Mouse (Mus musculus) hindbrain, postnatal 0 days (tissue): ENCODE data around the gene Clmn. TPM values are rescaled to one million over a fixed set of nuclear protein-coding genes. Genes with fewer than 3 reads are reported as not detected.
A peak's percentile ranks its signal among the peaks of the same experiment; 100 is the strongest.

Experiments
- ATAC-seq: fragments of 200-750 bp; cut with Nextera tagmentation; 2 replicates; pipeline ENCODE4 v1.8.0; 2017; ENCODE audit warnings: mild to moderate bottlenecking, moderate TSS enrichment, moderate library complexity
- DNase-seq: peaks from one replicate; pipeline ENCODE4 v3.0.0-alpha.2; 2015; ENCODE audit warnings: low spot score
- H3K27ac ChIP-seq: fragments of 300-500 bp; sonication (generic); 2 replicates; pipeline ENCODE4 v1.5.1; 2014; ENCODE audit warnings: mild to moderate bottlenecking
- H3K27me3 ChIP-seq: fragments of 300-500 bp; sonication (generic); 2 replicates; pipeline ENCODE4 v1.6.1; 2014; ENCODE audit warnings: low read length, mixed read lengths; ENCODE audit not compliant: insufficient read depth
- H3K36me3 ChIP-seq: fragments of 300-500 bp; sonication (generic); 2 replicates; pipeline ENCODE4 v1.6.1; 2014; ENCODE audit warnings: low read length, mixed read lengths; ENCODE audit not compliant: insufficient read depth
- H3K4me1 ChIP-seq: fragments of 300-500 bp; sonication (generic); 2 replicates; pipeline ENCODE4 v1.6.1; 2014; ENCODE audit warnings: antibody characterized with exemption, low read length, mixed read lengths; ENCODE audit not compliant: insufficient read depth
- H3K4me2 ChIP-seq: fragments of 300-500 bp; sonication (generic); 2 replicates; pipeline ENCODE4 v1.6.1; 2014; ENCODE audit warnings: low read depth, mild to moderate bottlenecking, low read length, moderate library complexity, mixed read lengths
- H3K4me3 ChIP-seq: fragments of 300-500 bp; sonication (generic); 2 replicates; pipeline ENCODE4 v1.5.1; 2014; ENCODE audit warnings: low read length
- H3K9ac ChIP-seq: fragments of 300-500 bp; sonication (generic); replicated peaks from 2 replicates; pipeline ENCODE4 v1.6.1; 2014; ENCODE audit warnings: mild to moderate bottlenecking, low read length, moderate library complexity, mixed read lengths
- H3K9me3 ChIP-seq: fragments of 300-500 bp; sonication (generic); 2 replicates; pipeline ENCODE4 v1.6.1; 2016; ENCODE audit warnings: low read length, mixed read lengths
- CTCF ChIP-seq: IDR thresholded peaks from 2 replicates; pipeline ENCODE4 v1.5.1; 2016; ENCODE audit warnings: antibody characterized with exemption, control low read depth, low read depth
- WGBS: fragments of 180-500 bp; shearing (Covaris S2); extraction: QIAGEN DNeasy Blood & Tissue Kit; methylation state at CpG from one replicate; pipeline ENCODE4 v1.1.7; 2014; 5-methylcytosine and 5-hydroxymethylcytosine counted together
- polyA plus RNA-seq: library from polyadenylated mRNA; unstranded; fragments of >200 nt; fragmentation: Nextera tagmentation; extraction: Ambion mirVana; gene quantifications from 2 replicates; pipeline ENCODE4 v1.2.1, GENCODE M21; 2015
- total RNA-seq: library from RNA; depleted of rRNA; stranded (reverse); fragments of >200 nt; gene quantifications from 2 replicates; pipeline ENCODE4 v1.2.3, GENCODE M21; 2014; rRNA removed

Clmn gene
- total RNA-seq: 2.6 and 3.1 TPM in 2 replicates
- polyA plus RNA-seq: 1.7 and 2.6 TPM in 2 replicates

GRCm38 (mm10) chr12:104864439-104865165, at the start of gene Clmn:
Gene Clmn, minus strand, starts transcription at chr12:104865076.
- ATAC-seq (peak; percentile 65), DNase-seq (peak; percentile 54)
- Histone ChIP-seq H3K4me3 (peak within 1 kb of the TSS; percentile 68), H3K4me1 (no peaks in the 10 kb centered on the region; the same call in 1 of the 2 replicates), H3K9ac (peak within 1 kb of the TSS; percentile 77), H3K27me3 (no peaks in the 10 kb centered on the region), H3K4me2 (peak within 1 kb of the TSS; percentile 95), H3K9me3 (peaks cover 3% of the 10 kb centered on the region; the same call in 1 of the 2 replicates), H3K27ac (peak within 1 kb of the TSS; percentile 71), H3K36me3 (no peaks in the 10 kb centered on the region)
- TF ChIP-seq CTCF: no peak
- 2% methylated on average over 51 of the region's 80 CpGs for WGBS

GRCm38 (mm10) chr12:104912990-104913389, 48.1 kb upstream of the Clmn start:
- no peak for DNase-seq
- H3K4me1 ChIP-seq: 0 out of 2 replicates have a peak, but pooled peaks cover 6% of the 10 kb centered on the region
- H3K27ac ChIP-seq: no peak overlapping the region
- no peak for TF ChIP-seq CTCF
- H3K4me2 ChIP-seq: no peak overlapping the region
- no peak overlapping the region for H3K4me3 ChIP-seq
- H3K9ac ChIP-seq: no peak overlapping the region
- H3K27me3 ChIP-seq: no peaks in the 10 kb centered on the region
- WGBS: 26% methylated on average over 3 of the region's 3 CpGs
- H3K9me3 ChIP-seq: no peaks in the 10 kb centered on the region
- no peak for ATAC-seq
- H3K36me3 ChIP-seq: no peaks in the 10 kb centered on the region

- Histone ChIP-seq H3K36me3 (no peaks in the 10 kb centered on the region), H3K4me3 (no peak overlapping the region), H3K27me3 (no peaks in the 10 kb centered on the region), H3K27ac (no peak overlapping the region), H3K9me3 (no peaks in the 10 kb centered on the region), H3K4me1 (0 out of 2 replicates have a peak, but pooled peaks cover 6% of the 10 kb centered on the region), H3K4me2 (no peak overlapping the region), H3K9ac (no peak overlapping the region)
- ATAC-seq (peak; percentile 64; the same call in 1 of the 2 replicates), DNase-seq (no peak)
- TF ChIP-seq CTCF: no peak
- WGBS: 22% methylated on average over 10 of the region's 10 CpGs
Measured at GRCm38 (mm10) chr12:104912281-104912933, 47.5 kb upstream of the Clmn start.

GRCm38 (mm10) chr12:104909750-104910149, 44.9 kb upstream of the Clmn start:
- WGBS: 85% methylated on average over 4 of the region's 4 CpGs
- no peak for ATAC-seq
- no peaks in the 10 kb centered on the region for H3K9me3 ChIP-seq
- no peak overlapping the region for H3K27ac ChIP-seq
- H3K4me2 ChIP-seq: no peak overlapping the region
- no peak for TF ChIP-seq CTCF
- H3K27me3 ChIP-seq: no peaks in the 10 kb centered on the region
- H3K4me1 ChIP-seq: 0 out of 2 replicates have a peak, but pooled peaks cover 6% of the 10 kb centered on the region
- DNase-seq: no peak
- H3K9ac ChIP-seq: no peak overlapping the region
- no peaks in the 10 kb centered on the region for H3K36me3 ChIP-seq
- H3K4me3 ChIP-seq: no peak overlapping the region

GRCm38 (mm10) chr12:104908986-104909385, 44.1 kb upstream of the Clmn start:
- ATAC-seq (no peak), DNase-seq (no peak)
- Histone ChIP-seq H3K9me3 (no peaks in the 10 kb centered on the region), H3K36me3 (no peaks in the 10 kb centered on the region), H3K27me3 (no peaks in the 10 kb centered on the region), H3K9ac (no peak overlapping the region), H3K27ac (no peak overlapping the region), H3K4me1 (0 out of 2 replicates have a peak, but pooled peaks cover 6% of the 10 kb centered on the region), H3K4me2 (no peak overlapping the region), H3K4me3 (no peak overlapping the region)
- WGBS: 56% methylated on average over 5 of the region's 5 CpGs
- TF ChIP-seq CTCF: no peak

GRCm38 (mm10) chr12:104908024-104908781, 43.3 kb upstream of the Clmn start:
- Histone ChIP-seq H3K27ac (no peak overlapping the region), H3K9me3 (no peaks in the 10 kb centered on the region), H3K9ac (no peak overlapping the region), H3K36me3 (no peaks in the 10 kb centered on the region), H3K4me3 (no peak overlapping the region), H3K4me2 (no peak overlapping the region), H3K27me3 (no peaks in the 10 kb centered on the region), H3K4me1 (0 out of 2 replicates have a peak, but pooled peaks cover 6% of the 10 kb centered on the region)
- no peak for TF ChIP-seq CTCF
- WGBS: 16% methylated on average over 15 of the region's 15 CpGs
- no peak for ATAC-seq
- no peak for DNase-seq
